Mouse (Mus musculus) heart, adult 2 months (tissue): ENCODE results near the gene Adat3.

ENCODE experiments used
- CTCF ChIP-seq: fragments of 200-600 bp; IDR thresholded peaks from 2 replicates; pipeline ENCODE4 v1.8.1; 2022; ENCODE audit warnings: antibody characterized with exemption, mild to moderate bottlenecking, moderate library complexity
- POLR2A ChIP-seq: fragments of 200-500 bp; IDR thresholded peaks from 2 replicates; pipeline ENCODE4 v1.6.1; 2011; ENCODE audit warnings: mild to moderate bottlenecking, low read depth, low read length, control low read depth; ENCODE audit not compliant: insufficient read depth

DNA sequence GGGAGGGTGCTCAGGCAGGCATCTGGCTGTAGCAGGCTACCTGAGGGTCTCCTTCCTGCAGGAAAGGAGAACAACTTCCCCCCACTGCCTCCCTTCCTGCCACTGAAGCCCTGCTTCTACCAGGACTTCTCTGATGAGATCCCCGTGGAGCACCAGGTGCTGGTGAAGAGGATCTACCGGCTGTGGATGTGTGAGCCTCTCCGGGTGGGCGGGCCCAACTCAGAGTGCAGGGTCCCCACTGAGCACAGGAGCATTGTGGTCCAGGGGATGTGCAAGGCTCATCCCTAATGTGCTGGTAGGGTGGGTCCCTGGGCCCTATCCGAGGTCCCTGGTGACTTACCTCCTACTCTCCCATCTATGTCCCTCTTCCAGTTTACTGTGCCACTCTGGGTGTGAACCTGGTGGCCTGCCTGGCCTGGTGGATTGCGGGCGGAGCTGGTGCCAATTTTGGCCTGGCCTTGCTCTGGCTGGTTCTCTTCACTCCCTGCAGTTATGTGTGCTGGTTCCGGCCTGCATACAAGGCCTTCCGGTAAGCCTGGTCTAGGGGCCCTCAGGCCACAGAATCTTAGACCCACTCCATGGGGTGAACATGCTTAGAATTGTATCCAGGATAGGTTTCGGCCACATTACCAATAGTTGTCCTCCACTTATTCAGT, 6.7 kb downstream of the Adat3 start:
- TF ChIP-seq POLR2A: no peak
- no peak for TF ChIP-seq CTCF
